9 mouse cellular contexts compared by ENCODE assay signal in genomic region chr8:114876696-114877206, GRCm38 (mm10).
DNase-seq lines count a peak whose midpoint lies in the region; ATAC-seq and TF ChIP-seq lines count a peak whose summit lies in the region.
"Had no signal": no experiment of that assay in that cellular context is flagged by ENCODE, and none has a peak within 500 bp of the region (broad histone marks: within the 10 kb centered on the region; RNA-seq: fewer than 3 reads in every experiment).

No protein-coding gene starts in this region.

- H3K27me3 ChIP-seq in heart, postnatal 0 days (ENCODE audit: control insufficient read depth, insufficient read depth, low read length) = no peaks in the 10 kb centered on the region
- no peaks in the 10 kb centered on the region for H3K27me3 ChIP-seq in heart, adult 2 months (ENCODE audit: control insufficient read depth, insufficient read depth, low read length)
- H3K27me3 ChIP-seq in midbrain, embryonic 12.5 days = peaks cover 28% of the 10 kb centered on the region
- peaks cover 31% of the 10 kb centered on the region for H3K27me3 ChIP-seq in midbrain, embryonic 13.5 days
- H3K27me3 ChIP-seq in forebrain, embryonic 15.5 days = peaks cover 6% of the 10 kb centered on the region; the same call in 1 of the 2 replicates
- H3K27me3 ChIP-seq in stomach, embryonic 15.5 days (replicated peaks) = no peaks in the 10 kb centered on the region

- no peak for TF ChIP-seq EP300 in heart, postnatal 0 days (IDR thresholded peaks at IDR 0.05; ENCODE audit: low read depth)
- TF ChIP-seq EP300 in heart, adult 2 months (IDR thresholded peaks at IDR 0.05; ENCODE audit: insufficient read depth, low read depth, low read length) = no peak

- H3K27ac ChIP-seq in heart, postnatal 0 days (ENCODE audit: low read depth) = no peak overlapping the region
- H3K27ac ChIP-seq in heart, adult 2 months = no peak overlapping the region
- no peak overlapping the region for H3K27ac ChIP-seq in midbrain, embryonic 12.5 days (replicated peaks)
- no peak overlapping the region for H3K27ac ChIP-seq in midbrain, embryonic 13.5 days
- 0 out of 2 replicates have a peak overlapping the region, but pooled peaks have one; percentile 12 for H3K27ac ChIP-seq in forebrain, embryonic 15.5 days (replicated peaks)
- H3K27ac ChIP-seq in stomach, embryonic 15.5 days = peak overlapping the region; percentile 51
- H3K27ac ChIP-seq: gastrocnemius, adult 2 months had no signal

- H3K9ac ChIP-seq in heart, postnatal 0 days (replicated peaks; ENCODE audit: low read depth, low read length) = no peak overlapping the region
- H3K9ac ChIP-seq in heart, adult 2 months (ENCODE audit: low read depth, low read length) = no peak overlapping the region
- H3K9ac ChIP-seq in midbrain, embryonic 12.5 days (replicated peaks) = no peak overlapping the region
- H3K9ac ChIP-seq in midbrain, embryonic 13.5 days (replicated peaks) = no peak overlapping the region
- H3K9ac ChIP-seq in forebrain, embryonic 15.5 days (replicated peaks) = no peak overlapping the region
- H3K9ac ChIP-seq in stomach, embryonic 15.5 days = no peak overlapping the region

- TF ChIP-seq CTCF in heart, postnatal 0 days (IDR thresholded peaks at IDR 0.05; ENCODE audit: low read depth) = no peak
- no peak for TF ChIP-seq CTCF in heart, adult 2 months (IDR thresholded peaks at IDR 0.05)

- no peaks in the 10 kb centered on the region for H3K79me2 ChIP-seq in heart, adult 2 months (replicated peaks; ENCODE audit: control insufficient read depth, insufficient read depth, low read length)

- 52% methylated on average over 9 of the region's 9 CpGs for WGBS in heart, postnatal 0 days
- 57% methylated on average over 9 of the region's 9 CpGs for WGBS in heart, adult 2 months
- 40% methylated on average over 9 of the region's 9 CpGs for WGBS in midbrain, embryonic 12.5 days
- 40% methylated on average over 9 of the region's 9 CpGs for WGBS in midbrain, embryonic 13.5 days
- 46% methylated on average over 9 of the region's 9 CpGs for WGBS in forebrain, embryonic 15.5 days
- WGBS in stomach, embryonic 15.5 days = 31% methylated on average over 9 of the region's 9 CpGs

- no peaks in the 10 kb centered on the region for H3K36me3 ChIP-seq in heart, postnatal 0 days (replicated peaks; ENCODE audit: control insufficient read depth, insufficient read depth, low read length)
- no peaks in the 10 kb centered on the region for H3K36me3 ChIP-seq in heart, adult 2 months (ENCODE audit: control insufficient read depth, insufficient read depth, low read length)
- no peaks in the 10 kb centered on the region for H3K36me3 ChIP-seq in midbrain, embryonic 12.5 days
- no peaks in the 10 kb centered on the region for H3K36me3 ChIP-seq in midbrain, embryonic 13.5 days
- H3K36me3 ChIP-seq in forebrain, embryonic 15.5 days = no peaks in the 10 kb centered on the region
- no peaks in the 10 kb centered on the region for H3K36me3 ChIP-seq in stomach, embryonic 15.5 days

- DNase-seq in heart, postnatal 0 days (ENCODE audit: low spot score) = no peak
- DNase-seq in heart, adult 2 months = no peak
- no peak for DNase-seq in urinary bladder, postnatal 36 days (ENCODE audit: low spot score in 2 of 2)
- DNase-seq in left cerebral cortex, postnatal 4 days = no peak
- DNase-seq: gastrocnemius, adult 2 months had no signal

- peak overlapping the region; percentile 19; the same call in 1 of the 2 replicates for H3K4me2 ChIP-seq in heart, postnatal 0 days (ENCODE audit: low read depth, low read length)
- H3K4me2 ChIP-seq in midbrain, embryonic 12.5 days (replicated peaks) = peak overlapping the region; percentile 22; the same call in 1 of the 2 replicates
- H3K4me2 ChIP-seq in midbrain, embryonic 13.5 days (replicated peaks) = no peak overlapping the region
- 0 out of 2 replicates have a peak overlapping the region, but pooled peaks have one; percentile 15 for H3K4me2 ChIP-seq in forebrain, embryonic 15.5 days (replicated peaks)
- H3K4me2 ChIP-seq in stomach, embryonic 15.5 days = peak overlapping the region; percentile 27; the same call in 1 of the 2 replicates

- ATAC-seq in heart, postnatal 0 days (ENCODE audit: insufficient read depth, low read depth) = no peak
- no peak for ATAC-seq in midbrain, embryonic 12.5 days (ENCODE audit: low FRiP score, low read depth)
- no peak for ATAC-seq in midbrain, embryonic 13.5 days
- no peak for ATAC-seq in forebrain, embryonic 15.5 days (replicated peaks)
- ATAC-seq in stomach, embryonic 15.5 days (ENCODE audit: insufficient read depth, low FRiP score, low read depth) = no peak

- no peak overlapping the region for H3K4me3 ChIP-seq in heart, postnatal 0 days (ENCODE audit: low read depth, low read length)
- no peak overlapping the region for H3K4me3 ChIP-seq in heart, adult 2 months
- H3K4me3 ChIP-seq in midbrain, embryonic 12.5 days = no peak overlapping the region
- no peak overlapping the region for H3K4me3 ChIP-seq in midbrain, embryonic 13.5 days (replicated peaks)
- H3K4me3 ChIP-seq in forebrain, embryonic 15.5 days = no peak overlapping the region
- H3K4me3 ChIP-seq in stomach, embryonic 15.5 days (replicated peaks) = no peak overlapping the region
- H3K4me3 ChIP-seq: gastrocnemius, adult 2 months had no signal

- H3K4me1 ChIP-seq in heart, postnatal 0 days (ENCODE audit: control insufficient read depth, insufficient read depth) = peaks cover 8% of the 10 kb centered on the region; the same call in 1 of the 2 replicates
- H3K4me1 ChIP-seq in heart, adult 2 months (ENCODE audit: control insufficient read depth, insufficient read depth, low read length) = no peaks in the 10 kb centered on the region
- H3K4me1 ChIP-seq in midbrain, embryonic 12.5 days = peaks cover 26% of the 10 kb centered on the region
- H3K4me1 ChIP-seq in midbrain, embryonic 13.5 days (replicated peaks) = peaks cover 25% of the 10 kb centered on the region
- peaks cover 22% of the 10 kb centered on the region for H3K4me1 ChIP-seq in forebrain, embryonic 15.5 days
- peaks cover 15% of the 10 kb centered on the region for H3K4me1 ChIP-seq in stomach, embryonic 15.5 days

- intact Hi-C loops in heart, adult 2 months (cut with DNase I) = no loop called here
- intact Hi-C loops in left cerebral cortex, postnatal 4 days (cut with DNase I) = no loop called here

- H3K9me3 ChIP-seq in heart, postnatal 0 days (replicated peaks; ENCODE audit: control insufficient read depth, low read length) = no peaks in the 10 kb centered on the region
- H3K9me3 ChIP-seq in midbrain, embryonic 12.5 days = no peaks in the 10 kb centered on the region
- no peaks in the 10 kb centered on the region for H3K9me3 ChIP-seq in midbrain, embryonic 13.5 days
- H3K9me3 ChIP-seq in forebrain, embryonic 15.5 days = no peaks in the 10 kb centered on the region
- H3K9me3 ChIP-seq in stomach, embryonic 15.5 days = no peaks in the 10 kb centered on the region

- TF ChIP-seq POLR2A in heart, adult 2 months (IDR thresholded peaks at IDR 0.05; ENCODE audit: insufficient read depth, low read depth, low read length) = no peak

Comparison
In these comparisons a context has a peak if more than half of its experiments do, and no peak if none do; other contexts are left out.
1. H3K27ac ChIP-seq: peak in forebrain, embryonic 15.5 days (single experiment) and stomach, embryonic 15.5 days (single experiment); none in heart, postnatal 0 days (single experiment), heart, adult 2 months (single experiment), midbrain, embryonic 12.5 days (single experiment) and midbrain, embryonic 13.5 days (single experiment).